Mouse (Mus musculus) liver, embryonic 13.5 days (tissue): ENCODE measurements around the gene Arid5b. TPM values are rescaled to one million over a fixed set of nuclear protein-coding genes. Genes with fewer than 3 reads are reported as not detected.

ENCODE experiments used
- ATAC-seq: fragments of 200-750 bp; cut with Nextera tagmentation; 2 replicates; pipeline ENCODE4 v1.8.0; 2017; ENCODE audit warnings: low read depth, mild to moderate bottlenecking, moderate number of reproducible peaks, moderate library complexity
- DNase-seq: peaks from one replicate; pipeline ENCODE4 v3.0.0; 2022
- H3K27ac ChIP-seq: fragments of 300-500 bp; sonication (generic); 2 replicates; pipeline ENCODE4 v1.5.1; 2015; ENCODE audit warnings: moderate library complexity, mild to moderate bottlenecking, inconsistent platforms
- H3K27me3 ChIP-seq: fragments of 300-500 bp; sonication (generic); 2 replicates; pipeline ENCODE4 v1.6.1; 2015; ENCODE audit warnings: mild to moderate bottlenecking, inconsistent platforms
- H3K36me3 ChIP-seq: fragments of 300-500 bp; sonication (generic); 2 replicates; pipeline ENCODE4 v1.6.1; 2015; ENCODE audit warnings: mild to moderate bottlenecking, inconsistent platforms
- H3K4me1 ChIP-seq: fragments of 300-500 bp; sonication (generic); replicated peaks from 2 replicates; pipeline ENCODE4 v1.6.1; 2015; ENCODE audit warnings: inconsistent platforms
- H3K4me2 ChIP-seq: fragments of 300-500 bp; sonication (generic); 2 replicates; pipeline ENCODE4 v1.6.1; 2015; ENCODE audit warnings: inconsistent platforms, mild to moderate bottlenecking, moderate library complexity
- H3K4me3 ChIP-seq: fragments of 300-500 bp; sonication (generic); replicated peaks from 2 replicates; pipeline ENCODE4 v1.5.1; 2015; ENCODE audit warnings: mild to moderate bottlenecking, inconsistent platforms
- H3K9ac ChIP-seq: fragments of 300-500 bp; sonication (generic); 2 replicates; pipeline ENCODE4 v1.6.1; 2015; ENCODE audit warnings: mild to moderate bottlenecking, inconsistent platforms
- H3K9me3 ChIP-seq: fragments of 300-500 bp; sonication (generic); replicated peaks from 2 replicates; pipeline ENCODE4 v1.6.1; 2016; ENCODE audit warnings: inconsistent platforms
- WGBS: fragments of 180-500 bp; shearing (Covaris S2); methylation state at CpG from one replicate; pipeline ENCODE4 v1.1.7; 2015; ENCODE audit not compliant: insufficient replicate concordance; 5-methylcytosine and 5-hydroxymethylcytosine counted together
- polyA plus RNA-seq: library from polyadenylated mRNA; unstranded; fragments of >200 nt; fragmentation: Nextera tagmentation; extraction: Ambion mirVana; gene quantifications from 2 replicates; pipeline ENCODE4 v1.2.1, GENCODE M21; 2015

The Arid5b gene
- polyA plus RNA-seq, 1 experiment from 2014 or later: 4.1 TPM

- peak overlapping the region; percentile 95 for H3K27ac ChIP-seq
- peak overlapping the region; percentile 54 for H3K4me3 ChIP-seq
- no peak for ATAC-seq
- no peaks in the 10 kb centered on the region for H3K27me3 ChIP-seq
- peaks cover 69% of the 10 kb centered on the region for H3K4me1 ChIP-seq
- H3K9ac ChIP-seq: peak overlapping the region; percentile 71
- DNase-seq: no peak
- peak overlapping the region; percentile 66 for H3K4me2 ChIP-seq
- 77% methylated on average over 8 of the region's 8 CpGs for WGBS
- no peaks in the 10 kb centered on the region for H3K36me3 ChIP-seq
- no peaks in the 10 kb centered on the region for H3K9me3 ChIP-seq
Measured at GRCm38 (mm10) chr10:68157511-68157910, 121.0 kb downstream of the Arid5b start.

DNA sequence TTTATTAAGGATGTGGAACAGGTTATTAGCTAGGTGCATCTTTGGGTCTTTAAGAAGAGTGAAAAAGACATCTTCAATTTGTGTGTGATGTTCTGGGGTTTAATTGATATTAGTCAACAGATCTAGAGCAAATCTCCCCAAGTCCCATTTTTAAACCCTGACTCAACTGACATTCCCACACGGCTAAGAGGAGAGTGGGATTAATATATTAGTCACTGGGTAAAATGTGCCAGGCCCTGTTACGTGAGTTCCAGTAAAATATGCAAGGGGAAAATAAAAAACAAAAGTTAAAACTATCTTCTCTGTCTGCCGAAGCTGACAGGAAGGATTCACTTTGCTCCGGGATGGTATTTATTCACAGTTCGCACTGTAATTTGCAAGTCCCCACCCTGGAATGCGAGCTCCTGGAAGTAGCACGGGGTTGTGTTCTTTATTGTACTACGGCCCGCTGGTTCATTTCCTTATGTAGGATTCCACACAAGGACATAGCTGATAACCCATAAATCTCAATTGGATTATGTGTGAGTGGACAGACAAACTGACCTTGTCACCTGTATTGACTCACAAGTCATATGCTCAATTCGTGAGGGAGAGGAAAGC is 121.8 kb downstream of the Arid5b start:
- Histone ChIP-seq H3K9ac (peak overlapping the region; percentile 71), H3K36me3 (peaks cover 3% of the 10 kb centered on the region), H3K4me1 (peaks cover 69% of the 10 kb centered on the region), H3K4me3 (peak overlapping the region; percentile 54), H3K27ac (peak overlapping the region; percentile 95), H3K27me3 (no peaks in the 10 kb centered on the region), H3K9me3 (no peaks in the 10 kb centered on the region), H3K4me2 (peak overlapping the region; percentile 66)
- ATAC-seq: no peak
- 71% methylated on average over 10 of the region's 10 CpGs for WGBS
- DNase-seq: no peak

DNA sequence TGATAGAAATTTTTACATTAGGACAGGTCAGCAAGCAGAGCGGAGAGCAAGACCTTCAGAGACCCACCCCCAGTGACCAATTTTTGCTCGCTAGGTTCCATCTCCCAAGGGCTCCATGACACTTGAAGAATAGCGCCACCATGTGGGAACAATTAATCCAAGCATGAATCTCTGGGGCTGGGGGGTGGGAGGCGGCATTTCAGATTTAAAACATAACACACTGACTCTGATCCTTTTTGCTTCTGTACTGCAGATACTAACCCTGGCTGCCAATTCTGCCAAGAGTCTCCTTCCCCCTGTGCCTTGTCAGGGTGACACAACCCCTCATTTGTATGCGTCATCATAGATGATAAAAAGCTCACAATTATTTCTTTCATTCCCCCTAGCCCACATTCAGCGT is 122.4 kb downstream of the Arid5b start:
- H3K36me3 ChIP-seq: peaks cover 4% of the 10 kb centered on the region
- H3K4me1 ChIP-seq: peaks cover 69% of the 10 kb centered on the region
- WGBS: 70% methylated on average over 6 of the region's 6 CpGs
- no peaks in the 10 kb centered on the region for H3K27me3 ChIP-seq
- H3K9ac ChIP-seq: peak overlapping the region; percentile 71
- H3K9me3 ChIP-seq: no peaks in the 10 kb centered on the region
- H3K4me2 ChIP-seq: peak overlapping the region; percentile 66
- ATAC-seq (peak; percentile 52), DNase-seq (no peak)
- H3K4me3 ChIP-seq: peak overlapping the region; percentile 54
- H3K27ac ChIP-seq: peak overlapping the region; percentile 95

- WGBS: 58% methylated on average over 6 of the region's 6 CpGs
- peak overlapping the region; percentile 71 for H3K9ac ChIP-seq
- peak overlapping the region; percentile 54 for H3K4me3 ChIP-seq
- H3K27ac ChIP-seq: peak overlapping the region; percentile 95
- H3K36me3 ChIP-seq: peaks cover 4% of the 10 kb centered on the region
- H3K4me1 ChIP-seq: peaks cover 68% of the 10 kb centered on the region
- peak; percentile 76 for DNase-seq
- peak; percentile 99 for ATAC-seq
- H3K4me2 ChIP-seq: peak overlapping the region; percentile 66
- H3K27me3 ChIP-seq: no peaks in the 10 kb centered on the region
- H3K9me3 ChIP-seq: no peaks in the 10 kb centered on the region
Measured at GRCm38 (mm10) chr10:68155431-68156119, 123.0 kb downstream of the Arid5b start.

- Histone ChIP-seq H3K9ac (no peak overlapping the region), H3K4me1 (peaks cover 55% of the 10 kb centered on the region), H3K27me3 (no peaks in the 10 kb centered on the region), H3K9me3 (no peaks in the 10 kb centered on the region), H3K4me2 (no peak overlapping the region), H3K4me3 (no peak overlapping the region), H3K36me3 (peaks cover 4% of the 10 kb centered on the region), H3K27ac (peak overlapping the region; percentile 95)
- no peak for ATAC-seq
- 86% methylated on average over 14 of the region's 14 CpGs for WGBS
- no peak for DNase-seq
Measured at GRCm38 (mm10) chr10:68154046-68154765, 124.3 kb downstream of the Arid5b start.

DNA sequence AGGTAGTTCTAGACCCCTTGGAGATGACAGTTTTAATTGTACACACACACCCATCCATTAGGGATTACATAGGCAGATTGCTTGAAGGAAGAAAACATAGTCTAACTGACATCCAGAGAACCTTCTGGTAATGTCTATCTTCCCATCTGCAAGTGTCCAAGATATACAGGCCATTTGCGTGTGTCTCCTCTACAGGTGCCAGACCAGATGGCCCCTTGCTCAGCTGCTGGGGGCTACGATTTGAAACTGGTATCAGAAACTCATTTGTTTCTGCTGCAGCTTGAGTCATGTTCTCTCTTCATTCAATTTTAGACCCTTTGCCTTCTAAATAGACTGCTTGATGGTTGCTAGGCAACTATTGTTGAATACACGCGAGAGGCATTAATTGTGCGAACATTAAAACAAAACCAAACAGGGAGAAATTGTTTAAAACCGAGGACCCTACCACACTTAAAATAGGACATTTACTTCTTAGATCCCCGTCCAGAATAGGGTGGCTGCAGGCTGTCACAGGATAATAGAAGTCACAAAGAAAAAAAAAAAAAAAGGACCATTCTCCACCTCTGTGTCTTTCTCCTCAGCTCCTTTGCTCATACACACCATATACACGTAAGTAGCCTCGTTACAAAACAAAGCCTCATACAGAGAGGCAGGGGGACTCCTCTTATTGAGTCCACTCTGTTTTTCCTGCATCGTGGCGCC is 125.0 kb downstream of the Arid5b start:
- ATAC-seq (no peak), DNase-seq (no peak)
- Histone ChIP-seq H3K9me3 (no peaks in the 10 kb centered on the region), H3K27ac (no peak overlapping the region), H3K4me2 (no peak overlapping the region), H3K36me3 (peaks cover 4% of the 10 kb centered on the region), H3K9ac (no peak overlapping the region), H3K4me3 (no peak overlapping the region), H3K27me3 (no peaks in the 10 kb centered on the region), H3K4me1 (peaks cover 49% of the 10 kb centered on the region)
- 84% methylated on average over 11 of the region's 11 CpGs for WGBS

GRCm38 (mm10) chr10:68148495-68148894 is 130.0 kb downstream of the Arid5b start:
- peaks cover 4% of the 10 kb centered on the region for H3K36me3 ChIP-seq
- no peaks in the 10 kb centered on the region for H3K9me3 ChIP-seq
- no peaks in the 10 kb centered on the region for H3K27me3 ChIP-seq
- H3K27ac ChIP-seq: no peak overlapping the region
- DNase-seq (no peak), ATAC-seq (no peak)
- H3K4me3 ChIP-seq: no peak overlapping the region
- no peak overlapping the region for H3K4me2 ChIP-seq
- no peak overlapping the region for H3K9ac ChIP-seq
- WGBS: 75% methylated on average over 6 of the region's 6 CpGs
- peaks cover 11% of the 10 kb centered on the region; the same call in 1 of the 2 replicates for H3K4me1 ChIP-seq

DNA sequence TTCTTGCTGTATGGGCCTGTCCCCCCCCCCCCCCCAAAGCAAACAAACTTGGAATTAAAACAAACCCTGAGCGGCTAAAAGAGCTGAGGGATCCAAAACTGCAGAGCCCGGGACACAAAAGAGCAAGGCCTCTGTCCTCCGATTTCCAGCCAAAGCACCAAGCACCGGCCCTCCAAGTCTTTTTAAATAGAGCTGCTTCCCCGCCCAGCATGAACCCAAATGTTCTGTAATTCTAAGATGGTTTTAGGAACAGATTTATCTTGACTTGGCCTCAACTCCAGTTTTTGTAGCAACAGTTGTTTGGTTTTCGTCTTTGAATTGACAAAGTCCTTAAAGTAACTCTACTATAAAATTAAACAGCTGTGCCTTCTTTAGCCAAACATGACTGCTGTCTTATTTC is 130.8 kb downstream of the Arid5b start:
- no peak overlapping the region for H3K27ac ChIP-seq
- no peak for ATAC-seq
- H3K9ac ChIP-seq: no peak overlapping the region
- no peak for DNase-seq
- H3K4me3 ChIP-seq: no peak overlapping the region
- peaks cover 11% of the 10 kb centered on the region; the same call in 1 of the 2 replicates for H3K4me1 ChIP-seq
- peaks cover 4% of the 10 kb centered on the region for H3K36me3 ChIP-seq
- WGBS: 62% methylated on average over 6 of the region's 6 CpGs
- no peaks in the 10 kb centered on the region for H3K9me3 ChIP-seq
- H3K4me2 ChIP-seq: no peak overlapping the region
- no peaks in the 10 kb centered on the region for H3K27me3 ChIP-seq

- Histone ChIP-seq H3K4me1 (peaks cover 11% of the 10 kb centered on the region; the same call in 1 of the 2 replicates), H3K4me3 (no peak overlapping the region), H3K9ac (no peak overlapping the region), H3K9me3 (no peaks in the 10 kb centered on the region), H3K27me3 (no peaks in the 10 kb centered on the region), H3K4me2 (no peak overlapping the region), H3K27ac (no peak overlapping the region), H3K36me3 (peaks cover 2% of the 10 kb centered on the region)
- WGBS: 5% methylated on average over 5 of the region's 5 CpGs
- peak; percentile 39; the same call in 1 of the 2 replicates for ATAC-seq
- DNase-seq: peak; percentile 46
Measured at GRCm38 (mm10) chr10:68146842-68147241, 131.7 kb downstream of the Arid5b start.

DNA sequence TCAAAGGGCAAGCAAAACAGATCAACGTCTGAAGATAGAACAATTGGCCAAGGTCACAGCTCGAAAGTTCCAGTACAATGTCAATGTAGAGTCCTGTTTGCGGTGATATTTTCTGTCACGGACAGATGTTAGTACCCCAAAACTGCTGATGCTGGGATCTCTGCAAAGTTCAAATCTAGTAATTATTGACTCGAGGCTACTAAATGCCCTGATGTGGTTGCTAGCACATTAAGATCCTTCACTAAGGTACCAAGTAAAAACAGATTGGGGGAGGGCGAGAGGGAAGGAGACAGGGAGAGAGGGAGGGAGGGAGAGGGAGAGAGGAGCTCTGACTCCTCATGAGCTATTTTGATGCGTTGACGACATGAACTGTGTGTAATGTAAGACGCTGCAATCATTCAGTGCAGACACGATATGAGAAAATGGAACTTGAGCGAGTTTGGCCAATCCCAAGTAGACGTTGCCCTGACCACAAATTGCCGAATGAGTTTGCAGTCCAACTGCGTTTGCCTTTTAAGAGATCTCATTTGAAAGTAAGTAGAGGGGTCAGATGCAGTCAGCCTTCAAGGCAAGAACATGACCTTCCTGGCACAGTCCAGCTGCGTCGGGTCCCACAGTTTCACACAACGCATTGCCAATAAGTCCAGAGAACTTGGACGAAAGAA is 133.1 kb downstream of the Arid5b start:
- H3K36me3 ChIP-seq: no peaks in the 10 kb centered on the region
- H3K4me3 ChIP-seq: no peak overlapping the region
- no peak overlapping the region for H3K4me2 ChIP-seq
- no peak overlapping the region for H3K9ac ChIP-seq
- H3K4me1 ChIP-seq: peaks cover 11% of the 10 kb centered on the region; the same call in 1 of the 2 replicates
- no peak overlapping the region for H3K27ac ChIP-seq
- no peak for ATAC-seq
- whole genome bisulfite sequencing: 77% methylated on average over 18 of the region's 18 CpGs
- no peaks in the 10 kb centered on the region for H3K27me3 ChIP-seq
- DNase-seq: no peak
- no peaks in the 10 kb centered on the region for H3K9me3 ChIP-seq
